Mouse (Mus musculus): Measurements from ENCODE around the gene Dlgap4. TPM values are rescaled to one million over a fixed set of nuclear protein-coding genes. Genes with fewer than 3 reads are reported as not detected.

Dlgap4 gene
- polyA plus RNA-seq, 1 experiment from 2014 or later, result 50.0 TPM

GRCm38 (mm10) chr2:156810716-156811115 is 197.2 kb downstream of the Dlgap4 start:
- Histone ChIP-seq H3K27me3 (replicated peaks; ENCODE audit: control insufficient read depth, insufficient read depth, low read length) (no peaks in the 10 kb centered on the region), H3K9ac (ENCODE audit: low read depth, low read length) (no peak overlapping the region), H3K4me2 (no peak overlapping the region), H3K27ac (ENCODE audit: low read depth, low read length) (no peak overlapping the region), H3K36me3 (ENCODE audit: control insufficient read depth, insufficient read depth, low read length) (no peaks in the 10 kb centered on the region), H3K4me3 (ENCODE audit: low read depth, low read length) (no peak overlapping the region), H3K4me1 (replicated peaks; ENCODE audit: control insufficient read depth, insufficient read depth, low read length) (no peaks in the 10 kb centered on the region), H3K9me3 (ENCODE audit: control insufficient read depth, low read length) (no peaks in the 10 kb centered on the region)
- DNase-seq (ENCODE audit: low spot score), result no peak
- WGBS, result 96% methylated on average over 10 of the region's 10 CpGs
- no peak for ATAC-seq (replicated peaks; ENCODE audit: low FRiP score)

DNA sequence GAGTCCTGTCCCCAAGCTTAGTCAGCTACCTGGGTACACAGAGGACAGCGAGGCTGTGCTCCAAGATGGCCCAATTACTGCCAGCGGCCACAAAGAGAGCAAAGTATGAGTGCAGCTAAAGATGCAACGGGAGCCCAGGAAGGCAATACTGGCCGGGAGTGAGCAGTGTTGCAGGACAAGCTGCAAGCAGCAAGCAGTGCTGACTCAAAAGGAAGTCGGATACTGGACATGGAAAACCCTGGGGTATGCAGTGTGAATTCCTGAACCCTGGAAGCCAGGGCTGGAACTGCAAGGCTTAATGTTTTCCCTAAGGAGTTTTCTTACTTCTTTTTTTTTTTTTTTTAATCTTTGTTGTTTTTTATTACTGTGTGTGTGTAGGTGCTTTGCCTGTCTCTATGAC is 198.1 kb downstream of the Dlgap4 start:
- ATAC-seq (replicated peaks; ENCODE audit: low FRiP score) (no peak), DNase-seq (ENCODE audit: low spot score) (no peak)
- WGBS, result 75% methylated on average over 5 of the region's 5 CpGs
- no peak overlapping the region for H3K4me2 ChIP-seq
- H3K9ac ChIP-seq (ENCODE audit: low read depth, low read length), result no peak overlapping the region
- no peak overlapping the region for H3K27ac ChIP-seq (ENCODE audit: low read depth, low read length)
- no peaks in the 10 kb centered on the region for H3K9me3 ChIP-seq (ENCODE audit: control insufficient read depth, low read length)
- H3K4me1 ChIP-seq (replicated peaks; ENCODE audit: control insufficient read depth, insufficient read depth, low read length), result no peaks in the 10 kb centered on the region
- no peak overlapping the region for H3K4me3 ChIP-seq (ENCODE audit: low read depth, low read length)
- H3K27me3 ChIP-seq (replicated peaks; ENCODE audit: control insufficient read depth, insufficient read depth, low read length), result no peaks in the 10 kb centered on the region
- H3K36me3 ChIP-seq (ENCODE audit: control insufficient read depth, insufficient read depth, low read length), result no peaks in the 10 kb centered on the region

Other genes with a start within 250 kb of the Dlgap4 start
- gene Epb41l1, start 192.8 kb upstream of the Dlgap4 start, polyA plus RNA-seq (2014; fragmentation: Nextera tagmentation; extraction: Ambion mirVana), result 1.4 and 1.5 TPM in 2 replicates
- gene Aar2, start 66.1 kb upstream of the Dlgap4 start, polyA plus RNA-seq (2014; fragmentation: Nextera tagmentation; extraction: Ambion mirVana), result 32.2 and 33.6 TPM in 2 replicates
- 98.9 and 115 TPM in 2 replicates for gene Myl9, start 161.7 kb downstream of the Dlgap4 start, polyA plus RNA-seq (2014; fragmentation: Nextera tagmentation; extraction: Ambion mirVana)
- 33.3 and 40.0 TPM in 2 replicates for gene Tgif2, start 226.3 kb downstream of the Dlgap4 start, polyA plus RNA-seq (2014; fragmentation: Nextera tagmentation; extraction: Ambion mirVana)
- 3.6 and 5.1 TPM in 2 replicates for gene 4930518I15Rik, start 244.2 kb downstream of the Dlgap4 start, polyA plus RNA-seq (2014; fragmentation: Nextera tagmentation; extraction: Ambion mirVana)
- 247 and 278 TPM in 2 replicates for gene Rab5if, start 249.4 kb downstream of the Dlgap4 start, polyA plus RNA-seq (2014; fragmentation: Nextera tagmentation; extraction: Ambion mirVana)